Mouse (Mus musculus) adrenal gland, adult 2 months (tissue): Measurements from ENCODE around the gene Pkn3. TPM values are rescaled to one million over a fixed set of nuclear protein-coding genes. Genes with fewer than 3 reads are reported as not detected.
A peak's percentile ranks its signal among the peaks of the same experiment; 100 is the strongest.

Source experiments
- DNase-seq: peaks from one replicate; pipeline ENCODE4 v3.0.0; 2021
- polyA plus RNA-seq: library from polyadenylated mRNA; depleted of rRNA; stranded (reverse); fragments of >200 nt; gene quantifications from 2 replicates; pipeline ENCODE4 v1.2.3, GENCODE M21; 2012
- total RNA-seq, 2 experiments: library from RNA; stranded (reverse); gene quantifications; 2 replicates each; pipeline ENCODE4 v1.2.3; 2021

Pkn3 gene
- total and polyA plus RNA-seq, 3 experiments, result 4.7 to 6.2 (median 5.5) TPM

GRCm38 (mm10) chr2:30063235-30063634 lies 14.2 kb upstream of the Pkn3 start:
- DNase-seq, result peak; percentile 85

- DNase-seq, result no peak
Measured at GRCm38 (mm10) chr2:30063791-30064190, 13.7 kb upstream of the Pkn3 start.

GRCm38 (mm10) chr2:30064298-30064697 lies 13.2 kb upstream of the Pkn3 start:
- no peak for DNase-seq

- peak; percentile 99 for DNase-seq
Measured at GRCm38 (mm10) chr2:30066046-30066901, 11.2 kb upstream of the Pkn3 start.

- peak; percentile 71 for DNase-seq
Measured at GRCm38 (mm10) chr2:30067031-30067888, 10.2 kb upstream of the Pkn3 start.

- no peak for DNase-seq
Measured at GRCm38 (mm10) chr2:30067962-30068361, 9.5 kb upstream of the Pkn3 start.

- no peak for DNase-seq
Measured at GRCm38 (mm10) chr2:30072875-30073274, 4.6 kb upstream of the Pkn3 start.

- DNase-seq, result no peak
Measured at GRCm38 (mm10) chr2:30073285-30073684, 4.2 kb upstream of the Pkn3 start.

GRCm38 (mm10) chr2:30075625-30076024 lies 1.9 kb upstream of the Pkn3 start:
- DNase-seq, result peak; percentile 57

- no peak for DNase-seq
Measured at GRCm38 (mm10) chr2:30076439-30076838, 1.0 kb upstream of the Pkn3 start.

- DNase-seq, result no peak
Measured at GRCm38 (mm10) chr2:30076959-30077358, 525 bp upstream of the Pkn3 start.

- DNase-seq, result peak; percentile 45
Measured at GRCm38 (mm10) chr2:30078349-30078712, 847 bp downstream of the Pkn3 start.

- no peak for DNase-seq
Measured at GRCm38 (mm10) chr2:30078760-30079159, 1.3 kb downstream of the Pkn3 start.

GRCm38 (mm10) chr2:30080181-30080800 lies 2.8 kb downstream of the Pkn3 start:
- DNase-seq, result no peak

- no peak for DNase-seq
Measured at GRCm38 (mm10) chr2:30084113-30084512, 6.6 kb downstream of the Pkn3 start.

GRCm38 (mm10) chr2:30084632-30085031 lies 7.1 kb downstream of the Pkn3 start:
- DNase-seq, result no peak

GRCm38 (mm10) chr2:30087310-30087709 lies 9.8 kb downstream of the Pkn3 start:
- DNase-seq, result no peak

GRCm38 (mm10) chr2:30091521-30091920 lies 14.0 kb downstream of the Pkn3 start:
- no peak for DNase-seq

GRCm38 (mm10) chr2:30092280-30092918 lies 14.9 kb downstream of the Pkn3 start:
- DNase-seq, result no peak

GRCm38 (mm10) chr2:30093471-30094207 lies 16.2 kb downstream of the Pkn3 start, which contains the start of gene Zdhhc12:
Zdhhc12 (minus strand) TSS chr2:30093648.
- peak; percentile 99 for DNase-seq

- DNase-seq, result no peak
Measured at GRCm38 (mm10) chr2:30094208-30094588, 16.7 kb downstream of the Pkn3 start.
